Comparison of ENCODE assay signal across 10 mouse cellular contexts in the genomic region with DNA sequence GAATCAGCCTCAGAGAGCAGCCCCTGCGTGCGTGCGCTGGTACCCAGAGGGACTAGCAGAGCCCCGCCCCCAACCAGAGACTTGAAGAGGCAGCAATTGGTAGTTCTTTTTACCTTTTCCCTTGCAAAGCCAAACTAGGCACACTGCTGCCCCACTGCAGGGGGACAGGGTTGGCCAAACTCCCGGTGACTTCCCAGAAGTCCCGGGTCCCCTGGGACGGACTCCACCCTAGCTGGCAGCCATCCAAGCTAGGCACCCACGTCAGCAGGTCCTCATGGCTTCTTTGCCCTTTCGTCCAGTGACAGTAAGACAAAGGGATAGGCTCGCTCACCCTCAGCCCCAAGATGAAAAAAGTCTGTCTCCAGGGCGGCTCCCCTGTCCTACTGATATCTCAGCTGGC. TPM values are rescaled to one million over a fixed set of nuclear protein-coding genes. Genes with fewer than 3 reads are reported as not detected.
DNase-seq lines count a peak whose midpoint lies in the region; ATAC-seq and TF ChIP-seq lines count a peak whose summit lies in the region.
"Had no signal": no experiment of that assay in that cellular context is flagged by ENCODE, and none has a peak within 500 bp of the region (broad histone marks: within the 10 kb centered on the region; RNA-seq: fewer than 3 reads in every experiment).

No protein-coding gene starts in this region.

- no peak for ATAC-seq in heart, embryonic 11.5 days (replicated peaks; ENCODE audit: insufficient number of reproducible peaks, low FRiP score, low TSS enrichment)
- no peak for ATAC-seq in stomach, embryonic 16.5 days (ENCODE audit: insufficient read depth, low FRiP score)
- ATAC-seq in frontal cortex, adult (ENCODE audit: low TSS enrichment): no peak
- no peak for ATAC-seq in midbrain, postnatal 0 days (ENCODE audit: low FRiP score)
- ATAC-seq: Patski had no signal

- H3K36me3 ChIP-seq in heart, embryonic 11.5 days (ENCODE audit: control insufficient read depth, insufficient read depth, low read length): no peaks in the 10 kb centered on the region
- H3K36me3 ChIP-seq in stomach, embryonic 16.5 days (ENCODE audit: control insufficient read depth, insufficient read depth, low read length): no peaks in the 10 kb centered on the region
- no peaks in the 10 kb centered on the region for H3K36me3 ChIP-seq in midbrain, postnatal 0 days (ENCODE audit: insufficient read depth, low read length)

- no peak for TF ChIP-seq CTCF in midbrain, postnatal 0 days (IDR thresholded peaks at IDR 0.05)

- peak overlapping the region; percentile 46; the same call in 1 of the 2 replicates for H3K9ac ChIP-seq in heart, embryonic 11.5 days (ENCODE audit: low read depth, low read length)
- H3K9ac ChIP-seq in stomach, embryonic 16.5 days (ENCODE audit: low read length): 0 out of 2 replicates have a peak overlapping the region, but pooled peaks have one; percentile 15
- H3K9ac ChIP-seq in midbrain, postnatal 0 days (replicated peaks; ENCODE audit: low read length, poor library complexity, severe bottlenecking): no peak overlapping the region

- no peaks in the 10 kb centered on the region for H3K9me3 ChIP-seq in heart, embryonic 11.5 days (replicated peaks; ENCODE audit: control insufficient read depth, low read length)
- H3K9me3 ChIP-seq in stomach, embryonic 16.5 days (replicated peaks; ENCODE audit: control insufficient read depth, low read length): no peaks in the 10 kb centered on the region
- H3K9me3 ChIP-seq in midbrain, postnatal 0 days (ENCODE audit: low read length): no peaks in the 10 kb centered on the region

- 0 out of 2 replicates have a peak overlapping the region, but pooled peaks have one; percentile 41 for H3K27ac ChIP-seq in heart, embryonic 11.5 days (ENCODE audit: low read depth, low read length)
- H3K27ac ChIP-seq in stomach, embryonic 16.5 days (ENCODE audit: low read length): peak overlapping the region; percentile 31; the same call in 1 of the 2 replicates
- no peak overlapping the region for H3K27ac ChIP-seq in midbrain, postnatal 0 days (ENCODE audit: low read depth, low read length)

- H3K4me2 ChIP-seq in heart, embryonic 11.5 days: peak overlapping the region; percentile 32
- H3K4me2 ChIP-seq in stomach, embryonic 16.5 days (ENCODE audit: low read depth, low read length): 0 out of 2 replicates have a peak overlapping the region, but pooled peaks have one; percentile 5
- H3K4me2 ChIP-seq in midbrain, postnatal 0 days (ENCODE audit: low read depth, low read length, poor library complexity, severe bottlenecking): no peak overlapping the region

- H3K4me3 ChIP-seq in heart, embryonic 11.5 days (ENCODE audit: low read depth, low read length): no peak overlapping the region
- no peak overlapping the region for H3K4me3 ChIP-seq in stomach, embryonic 16.5 days (replicated peaks; ENCODE audit: low read length)
- H3K4me3 ChIP-seq in midbrain, postnatal 0 days (ENCODE audit: low read depth, low read length): no peak overlapping the region

- peaks cover 28% of the 10 kb centered on the region for H3K27me3 ChIP-seq in heart, embryonic 11.5 days (ENCODE audit: control insufficient read depth, insufficient read depth, low read length)
- H3K27me3 ChIP-seq in stomach, embryonic 16.5 days (ENCODE audit: control insufficient read depth, insufficient read depth, low read length): peaks cover 15% of the 10 kb centered on the region
- H3K27me3 ChIP-seq in midbrain, postnatal 0 days (ENCODE audit: insufficient read depth, low read length): peaks cover 8% of the 10 kb centered on the region

- peak; percentile 60 for DNase-seq in testis, postnatal 10 days (ENCODE audit: low spot score)
- DNase-seq in testis, postnatal 14 days (ENCODE audit: low spot score): no peak
- peak; percentile 49 to 70 for DNase-seq in kidney, postnatal 36 days
- DNase-seq in layer of hippocampus, adult 8-10 months (ENCODE audit: low spot score in 2 of 2): no peak
- no peak for DNase-seq in midbrain, postnatal 0 days (ENCODE audit: low spot score)
- DNase-seq: layer of hippocampus, adult 9-11 months had no signal

- WGBS in heart, embryonic 11.5 days (ENCODE audit: insufficient replicate concordance): 22% methylated on average over 11 of the region's 11 CpGs
- WGBS in stomach, embryonic 16.5 days: 34% methylated on average over 11 of the region's 11 CpGs
- 28% methylated on average over 11 of the region's 11 CpGs for WGBS in midbrain, postnatal 0 days

- peaks cover 61% of the 10 kb centered on the region for H3K4me1 ChIP-seq in heart, embryonic 11.5 days (ENCODE audit: control insufficient read depth, insufficient read depth, low read length)
- H3K4me1 ChIP-seq in stomach, embryonic 16.5 days (ENCODE audit: control insufficient read depth, insufficient read depth, low read length): peaks cover 52% of the 10 kb centered on the region
- peaks cover 8% of the 10 kb centered on the region; the same call in 1 of the 2 replicates for H3K4me1 ChIP-seq in midbrain, postnatal 0 days (ENCODE audit: insufficient read depth, low read length)

RNA-seq across cellular contexts. Expression of a gene that starts 29.9 kb away (rescaled TPM):
- 36.8 and 37.8 TPM in 2 replicates for polyA plus RNA-seq in heart, embryonic 11.5 days (2014; fragmentation: Nextera tagmentation; extraction: Ambion mirVana)
- polyA plus RNA-seq in stomach, embryonic 16.5 days (2015; fragmentation: Nextera tagmentation; extraction: Ambion mirVana): 6.6 and 7.0 TPM in 2 replicates
- 10 to 100 TPM; 10.3 to 13.1 (median 10.7) TPM for total RNA-seq in layer of hippocampus, adult 8-10 months (2022)
- total RNA-seq in midbrain, postnatal 0 days (2014; rRNA removed): 18.8 and 21.8 TPM in 2 replicates
- polyA plus RNA-seq in midbrain, postnatal 0 days (2015; fragmentation: Nextera tagmentation; extraction: Ambion mirVana): 12.2 and 12.3 TPM in 2 replicates
- polyA plus RNA-seq: Patski had no signal

RNA-seq across cellular contexts. Expression of a gene that starts 29.9 kb away (rescaled TPM):
- 21.6 and 22.9 TPM in 2 replicates for polyA plus RNA-seq in heart, embryonic 11.5 days (2014; fragmentation: Nextera tagmentation; extraction: Ambion mirVana)
- polyA plus RNA-seq in stomach, embryonic 16.5 days (2015; fragmentation: Nextera tagmentation; extraction: Ambion mirVana): 34.0 and 35.2 TPM in 2 replicates
- 10 to 100 TPM; 37.4 to 40.7 (median 38.7) TPM for total RNA-seq in layer of hippocampus, adult 8-10 months (2022)
- total RNA-seq in midbrain, postnatal 0 days (2014; rRNA removed): 62.5 and 65.3 TPM in 2 replicates
- 25.1 and 30.9 TPM in 2 replicates for polyA plus RNA-seq in midbrain, postnatal 0 days (2015; fragmentation: Nextera tagmentation; extraction: Ambion mirVana)

RNA-seq across cellular contexts. Expression of a gene that starts 48.7 kb away (rescaled TPM):
- 296 and 306 TPM in 2 replicates for polyA plus RNA-seq in heart, embryonic 11.5 days (2014; fragmentation: Nextera tagmentation; extraction: Ambion mirVana)
- polyA plus RNA-seq in stomach, embryonic 16.5 days (2015; fragmentation: Nextera tagmentation; extraction: Ambion mirVana): 161 and 175 TPM in 2 replicates
- 1 to 10 TPM; 2.3 to 5.2 (median 3.4) TPM for total RNA-seq in layer of hippocampus, adult 8-10 months (2022)
- 8.9 and 9.4 TPM in 2 replicates for total RNA-seq in midbrain, postnatal 0 days (2014; rRNA removed)
- 19.6 and 22.6 TPM in 2 replicates for polyA plus RNA-seq in midbrain, postnatal 0 days (2015; fragmentation: Nextera tagmentation; extraction: Ambion mirVana)

Comparison
In these comparisons a context has a peak if more than half of its experiments do, and no peak if none do; other contexts are left out.
1. DNase-seq: peak in testis, postnatal 10 days (single experiment) and kidney, postnatal 36 days (2 of 2); none in testis, postnatal 14 days (single experiment), layer of hippocampus, adult 8-10 months (0 of 2) and midbrain, postnatal 0 days (single experiment).